Mouse (Mus musculus): ENCODE results near the gene Tango2.

DNA sequence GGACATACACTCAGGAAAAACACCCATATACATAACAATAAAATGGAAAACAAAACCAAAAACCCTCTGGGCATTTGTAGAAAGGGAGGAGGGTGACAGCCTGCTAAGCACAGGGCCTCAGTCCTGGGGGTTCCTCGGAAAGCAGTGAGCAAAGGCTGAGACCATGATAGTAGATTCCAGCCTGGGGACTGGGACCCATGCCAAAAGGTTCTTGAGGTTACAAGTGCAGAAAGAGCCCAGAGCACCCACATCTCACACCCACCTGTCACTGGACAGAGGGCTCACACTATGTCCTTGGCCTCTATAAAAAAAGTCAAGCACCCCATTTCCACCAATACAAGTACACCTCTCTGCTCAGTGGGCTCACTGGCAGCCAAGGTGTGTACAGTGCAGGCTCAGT, 19.4 kb downstream of the Tango2 start:
- TF ChIP-seq CTCF (IDR thresholded peaks at IDR 0.05; ENCODE audit: low read depth) (no peak), EP300 (optimal IDR thresholded peaks at IDR 0.05) (no peak)

Data from stomach, postnatal 0 days (tissue).